Mouse (Mus musculus): ENCODE measurements at regions not wholly inside any gene's neighbourhood (a gene's known extent, or its start where the extent isn't known, plus 50 kb on each side); places are given as distances from the start of the nearest gene placed in this dataset.

GRCm38 (mm10) chr13:48324290-48324718, 63.3 kb downstream of the Id4 start:
- TF ChIP-seq CTCF (conservative IDR thresholded peaks at IDR 0.05; ENCODE audit: insufficient read depth, insufficient read length, low read depth, low read length) (no peak), POLR2A (IDR thresholded peaks at IDR 0.05; ENCODE audit: low read depth, low read length) (no peak)
